Mouse (Mus musculus) embryonic facial prominence, embryonic 14.5 days (tissue): ENCODE results near the gene Uimc1. TPM values are rescaled to one million over a fixed set of nuclear protein-coding genes. Genes with fewer than 3 reads are reported as not detected.
A peak's percentile ranks its signal among the peaks of the same experiment; 100 is the strongest.

Experiments used
- ATAC-seq: fragments of 200-750 bp; cut with Nextera tagmentation; 2 replicates; pipeline ENCODE4 v1.8.0; 2017; ENCODE audit warnings: low read depth, moderate number of reproducible peaks, moderate TSS enrichment
- DNase-seq: peaks from one replicate; pipeline ENCODE4 v3.0.0-alpha.2; 2015; ENCODE audit warnings: low spot score
- H3K27ac ChIP-seq: fragments of 300-500 bp; sonication (generic); replicated peaks from 2 replicates; pipeline ENCODE4 v1.5.1; 2014; ENCODE audit warnings: low read depth, mild to moderate bottlenecking, low read length, moderate library complexity
- H3K27me3 ChIP-seq: fragments of 300-500 bp; sonication (generic); replicated peaks from 2 replicates; pipeline ENCODE4 v1.6.1; 2014; ENCODE audit warnings: low read length; ENCODE audit not compliant: control insufficient read depth, insufficient read depth
- H3K36me3 ChIP-seq: fragments of 300-500 bp; sonication (generic); 2 replicates; pipeline ENCODE4 v1.6.1; 2014; ENCODE audit warnings: low read length, mixed read lengths; ENCODE audit not compliant: control insufficient read depth, insufficient read depth
- H3K4me1 ChIP-seq: fragments of 300-500 bp; sonication (generic); 2 replicates; pipeline ENCODE4 v1.6.1; 2014; ENCODE audit warnings: antibody characterized with exemption, low read length; ENCODE audit not compliant: control insufficient read depth, insufficient read depth
- H3K4me2 ChIP-seq: fragments of 300-500 bp; sonication (generic); 2 replicates; pipeline ENCODE4 v1.6.1; 2014; ENCODE audit warnings: low read depth, mild to moderate bottlenecking, low read length, moderate library complexity, mixed read lengths
- H3K4me3 ChIP-seq: fragments of 300-500 bp; sonication (generic); 2 replicates; pipeline ENCODE4 v1.5.1; 2014; ENCODE audit warnings: low read depth, mild to moderate bottlenecking, low read length
- H3K9ac ChIP-seq: fragments of 300-500 bp; sonication (generic); 2 replicates; pipeline ENCODE4 v1.6.1; 2014; ENCODE audit warnings: low read depth, mild to moderate bottlenecking, low read length, moderate library complexity, mixed read lengths
- H3K9me3 ChIP-seq: fragments of 300-500 bp; sonication (generic); 2 replicates; pipeline ENCODE4 v1.6.1; 2016; ENCODE audit warnings: low read length; ENCODE audit not compliant: control insufficient read depth
- WGBS: fragments of 180-500 bp; shearing (Covaris S2); extraction: QIAGEN DNeasy Blood & Tissue Kit; methylation state at CpG from one replicate; pipeline ENCODE4 v1.1.7; 2014; 5-methylcytosine and 5-hydroxymethylcytosine counted together
- polyA plus RNA-seq: library from polyadenylated mRNA; unstranded; fragments of >200 nt; fragmentation: Nextera tagmentation; extraction: Ambion mirVana; gene quantifications from 2 replicates; pipeline ENCODE4 v1.2.1, GENCODE M21; 2014

Uimc1 gene
- polyA plus RNA-seq, 1 experiment from 2014 or later = 27.5 TPM

GRCm38 (mm10) chr13:54997568-54997967 is 102.5 kb downstream of the Uimc1 start:
- H3K4me1 ChIP-seq = no peaks in the 10 kb centered on the region
- WGBS = 78% methylated on average over 8 of the region's 8 CpGs
- no peaks in the 10 kb centered on the region for H3K27me3 ChIP-seq
- H3K36me3 ChIP-seq = no peaks in the 10 kb centered on the region
- no peak overlapping the region for H3K4me3 ChIP-seq
- no peaks in the 10 kb centered on the region for H3K9me3 ChIP-seq
- H3K4me2 ChIP-seq = no peak overlapping the region
- no peak overlapping the region for H3K27ac ChIP-seq
- no peak overlapping the region for H3K9ac ChIP-seq
- ATAC-seq = no peak
- no peak for DNase-seq

- Histone ChIP-seq H3K4me2 (no peak overlapping the region), H3K4me1 (no peaks in the 10 kb centered on the region), H3K27ac (no peak overlapping the region), H3K36me3 (no peaks in the 10 kb centered on the region), H3K9me3 (no peaks in the 10 kb centered on the region), H3K9ac (no peak overlapping the region), H3K27me3 (no peaks in the 10 kb centered on the region), H3K4me3 (no peak overlapping the region)
- WGBS = 73% methylated on average over 6 of the region's 6 CpGs
- no peak for ATAC-seq
- DNase-seq = no peak
These were observed 104.9 kb downstream of the Uimc1 start for GRCm38 (mm10) chr13:54995161-54995560.

DNA sequence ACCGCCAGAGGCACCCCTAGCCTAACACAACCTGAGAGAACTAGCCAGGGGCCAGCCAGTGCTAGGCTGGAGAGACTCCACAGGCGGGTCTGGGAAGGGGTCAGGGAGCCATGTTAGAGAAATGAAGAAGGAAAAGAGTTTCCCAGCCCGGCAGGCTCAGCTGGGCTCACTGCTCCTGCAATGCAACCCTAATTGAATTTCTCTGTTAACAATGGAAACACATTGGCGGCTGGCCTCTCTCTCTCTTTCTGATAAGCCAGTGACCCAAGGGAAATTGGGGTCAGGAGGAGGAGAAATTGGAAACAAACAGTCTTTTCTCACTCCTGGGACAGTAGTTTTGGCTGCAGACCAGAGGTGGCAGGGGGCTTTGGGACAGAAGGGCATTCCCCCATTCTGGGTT is 105.5 kb downstream of the Uimc1 start:
- no peaks in the 10 kb centered on the region for H3K9me3 ChIP-seq
- H3K27me3 ChIP-seq = no peaks in the 10 kb centered on the region
- ATAC-seq (peak; percentile 37; the same call in 1 of the 2 replicates), DNase-seq (peak; percentile 58)
- no peak overlapping the region for H3K4me2 ChIP-seq
- H3K27ac ChIP-seq = no peak overlapping the region
- no peaks in the 10 kb centered on the region for H3K36me3 ChIP-seq
- H3K4me1 ChIP-seq = no peaks in the 10 kb centered on the region
- WGBS = 23% methylated on average over 4 of the region's 4 CpGs
- H3K9ac ChIP-seq = no peak overlapping the region
- no peak overlapping the region for H3K4me3 ChIP-seq

- Histone ChIP-seq H3K9me3 (no peaks in the 10 kb centered on the region), H3K9ac (no peak overlapping the region), H3K27me3 (no peaks in the 10 kb centered on the region), H3K27ac (no peak overlapping the region), H3K4me1 (no peaks in the 10 kb centered on the region), H3K4me2 (no peak overlapping the region), H3K4me3 (no peak overlapping the region), H3K36me3 (no peaks in the 10 kb centered on the region)
- DNase-seq (no peak), ATAC-seq (no peak)
- WGBS = 86% methylated on average over 7 of the region's 7 CpGs
These were observed 107.9 kb downstream of the Uimc1 start for GRCm38 (mm10) chr13:54992215-54992614.

DNA sequence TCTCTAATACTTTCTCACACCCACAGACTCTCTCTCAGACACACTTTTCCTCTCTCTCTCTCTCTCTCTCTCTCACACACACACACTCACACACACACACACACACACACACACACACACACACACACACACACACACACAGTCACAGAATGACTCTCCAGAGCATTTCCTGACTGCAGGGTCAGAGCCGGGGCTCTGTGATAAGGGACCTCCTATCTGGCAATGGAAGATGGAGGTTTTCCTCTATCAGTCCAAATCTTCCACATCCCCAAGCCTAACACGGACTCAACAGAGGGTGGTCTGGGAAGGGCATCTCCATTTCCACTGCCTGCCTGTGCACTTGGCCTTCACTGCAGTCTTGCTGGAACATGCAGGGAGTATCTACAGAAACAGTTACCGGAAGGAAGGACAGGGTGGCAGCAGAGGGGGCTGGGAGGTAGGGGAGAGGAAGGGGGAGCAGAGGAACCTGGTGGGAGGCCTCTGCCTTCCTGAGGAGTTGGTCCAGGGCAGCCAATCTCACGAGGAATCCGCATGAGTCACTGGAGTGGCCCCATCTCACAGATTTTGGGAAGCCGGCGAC is 111.8 kb downstream of the Uimc1 start:
- Histone ChIP-seq H3K36me3 (no peaks in the 10 kb centered on the region), H3K4me2 (no peak overlapping the region), H3K4me3 (no peak overlapping the region), H3K27ac (no peak overlapping the region), H3K9me3 (no peaks in the 10 kb centered on the region), H3K27me3 (no peaks in the 10 kb centered on the region), H3K9ac (no peak overlapping the region), H3K4me1 (no peaks in the 10 kb centered on the region)
- no peak for ATAC-seq
- WGBS = 49% methylated on average over 7 of the region's 7 CpGs
- DNase-seq = no peak

GRCm38 (mm10) chr13:54987405-54987804 is 112.7 kb downstream of the Uimc1 start:
- no peak overlapping the region for H3K27ac ChIP-seq
- no peak overlapping the region for H3K4me2 ChIP-seq
- H3K36me3 ChIP-seq = no peaks in the 10 kb centered on the region
- no peaks in the 10 kb centered on the region for H3K9me3 ChIP-seq
- no peaks in the 10 kb centered on the region for H3K27me3 ChIP-seq
- WGBS = 67% methylated on average over 9 of the region's 9 CpGs
- DNase-seq (no peak), ATAC-seq (no peak)
- no peak overlapping the region for H3K4me3 ChIP-seq
- no peak overlapping the region for H3K9ac ChIP-seq
- no peaks in the 10 kb centered on the region for H3K4me1 ChIP-seq

DNA sequence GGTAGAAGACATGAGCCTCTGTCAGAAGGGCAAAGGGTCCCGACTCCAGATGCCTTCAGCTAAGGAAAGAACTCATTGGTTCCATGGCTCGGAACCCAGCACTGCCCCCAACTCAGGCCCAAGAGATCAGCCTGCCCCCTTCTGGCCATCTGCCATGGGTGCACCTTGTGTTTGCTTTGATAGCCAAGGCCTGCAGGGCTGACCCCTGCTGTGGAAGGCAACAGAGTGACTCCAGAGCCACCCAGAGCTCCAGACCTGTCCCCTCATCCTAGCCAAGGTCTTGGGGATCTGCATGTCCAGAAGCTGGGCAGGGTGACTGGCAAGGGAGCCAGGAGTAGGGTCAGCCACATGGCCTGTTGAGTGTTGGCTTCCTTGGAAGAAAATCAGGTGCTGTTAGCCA is 116.5 kb downstream of the Uimc1 start:
- H3K27ac ChIP-seq = no peak overlapping the region
- no peaks in the 10 kb centered on the region for H3K36me3 ChIP-seq
- 56% methylated on average over 2 of the region's 2 CpGs for WGBS
- ATAC-seq (no peak), DNase-seq (no peak)
- no peaks in the 10 kb centered on the region for H3K27me3 ChIP-seq
- no peak overlapping the region for H3K9ac ChIP-seq
- no peaks in the 10 kb centered on the region for H3K9me3 ChIP-seq
- H3K4me2 ChIP-seq = no peak overlapping the region
- H3K4me3 ChIP-seq = no peak overlapping the region
- no peaks in the 10 kb centered on the region for H3K4me1 ChIP-seq

GRCm38 (mm10) chr13:54983001-54983400 is 117.1 kb downstream of the Uimc1 start:
- Histone ChIP-seq H3K27me3 (no peaks in the 10 kb centered on the region), H3K4me2 (no peak overlapping the region), H3K9me3 (no peaks in the 10 kb centered on the region), H3K9ac (no peak overlapping the region), H3K4me1 (no peaks in the 10 kb centered on the region), H3K27ac (no peak overlapping the region), H3K4me3 (no peak overlapping the region), H3K36me3 (no peaks in the 10 kb centered on the region)
- WGBS = 67% methylated on average over 8 of the region's 8 CpGs
- no peak for ATAC-seq
- DNase-seq = no peak

GRCm38 (mm10) chr13:54980957-54981356 is 119.1 kb downstream of the Uimc1 start:
- Histone ChIP-seq H3K36me3 (no peaks in the 10 kb centered on the region), H3K9me3 (no peaks in the 10 kb centered on the region), H3K4me3 (no peak overlapping the region), H3K4me1 (no peaks in the 10 kb centered on the region), H3K4me2 (no peak overlapping the region), H3K9ac (no peak overlapping the region), H3K27ac (no peak overlapping the region), H3K27me3 (no peaks in the 10 kb centered on the region)
- 57% methylated on average over 12 of the region's 12 CpGs for WGBS
- ATAC-seq (no peak), DNase-seq (no peak)
